ENCODE assay signal across 26 mouse cellular contexts in the genomic region with DNA sequence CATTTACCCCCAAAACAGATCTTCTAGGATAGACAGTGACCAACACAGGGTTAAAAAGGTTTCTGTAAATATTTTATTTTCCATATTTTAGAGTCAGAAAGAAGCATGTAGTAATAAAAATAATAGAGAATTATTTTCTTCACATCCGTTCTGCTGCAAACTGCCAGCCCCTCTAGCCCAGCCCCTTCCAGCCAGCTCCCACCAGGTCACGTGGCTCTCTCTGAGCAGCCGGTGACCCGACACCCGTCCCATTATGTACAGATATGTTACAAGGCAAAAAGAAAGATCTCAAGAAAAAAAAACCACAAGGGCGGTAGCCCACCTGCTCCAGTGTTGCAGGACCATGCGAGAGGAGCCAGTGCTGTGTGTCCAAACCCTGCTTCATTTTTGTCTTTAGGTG. TPM values are rescaled to one million over a fixed set of nuclear protein-coding genes. Genes with fewer than 3 reads are reported as not detected.
A peak's percentile ranks its signal among the peaks of the same experiment; 100 is the strongest.
DNase-seq lines count a peak whose midpoint lies in the region; ATAC-seq and TF ChIP-seq lines count a peak whose summit lies in the region.
"Had no signal": no experiment of that assay in that cellular context is flagged by ENCODE, and none has a peak within 500 bp of the region (broad histone marks: within the 10 kb centered on the region; RNA-seq: fewer than 3 reads in every experiment).

No protein-coding gene starts in this region.

- no peaks in the 10 kb centered on the region for H3K9me3 ChIP-seq in kidney, embryonic 15.5 days (replicated peaks)
- no peaks in the 10 kb centered on the region for H3K9me3 ChIP-seq in lung, embryonic 14.5 days (ENCODE audit: low read depth, low read length)
- no peaks in the 10 kb centered on the region for H3K9me3 ChIP-seq in embryonic facial prominence, embryonic 10.5 days
- H3K9me3 ChIP-seq in limb, embryonic 12.5 days: no peaks in the 10 kb centered on the region
- H3K9me3 ChIP-seq: hindbrain, embryonic 13.5 days; megakaryocyte, embryonic 14.5 days; midbrain, embryonic 15.5 days; neural tube, embryonic 12.5 days had no signal

- no peak for DNase-seq in kidney, adult 11 months
- peak; percentile 53 for DNase-seq in lung, embryonic 14.5 days
- no peak for DNase-seq in lung, adult 2 months
- DNase-seq in embryonic facial prominence, embryonic 10.5 days (ENCODE audit: low spot score): peak; percentile 29
- DNase-seq in gastrocnemius, postnatal 4 days (ENCODE audit: low spot score in 2 of 2): no peak
- DNase-seq: adrenal gland, adult 8-10 months; cerebellum, adult 2 months; cerebellum, postnatal 25 days; forebrain, postnatal 0 days; gastrocnemius, postnatal 14 days; heart, adult 18-20 months; left cerebral cortex, postnatal 4 days; liver, postnatal 0 days; lung, postnatal 36 days; right cerebral cortex, postnatal 4 days; thymus, postnatal 25 days had no signal

- 27% methylated on average over 7 of the region's 7 CpGs for WGBS in kidney, embryonic 15.5 days
- WGBS in lung, embryonic 14.5 days: 36% methylated on average over 7 of the region's 7 CpGs
- WGBS in lung, adult 2 months: 63% methylated on average over 7 of the region's 7 CpGs
- WGBS in embryonic facial prominence, embryonic 10.5 days: 73% methylated on average over 7 of the region's 7 CpGs
- 68% methylated on average over 7 of the region's 7 CpGs for WGBS in limb, embryonic 12.5 days

- no peak overlapping the region for H3K9ac ChIP-seq in kidney, embryonic 15.5 days
- no peak overlapping the region for H3K9ac ChIP-seq in lung, embryonic 14.5 days
- H3K9ac ChIP-seq in limb, embryonic 12.5 days (replicated peaks): no peak overlapping the region
- H3K9ac ChIP-seq: forebrain, postnatal 0 days; hindbrain, embryonic 13.5 days; liver, postnatal 0 days; midbrain, embryonic 15.5 days; neural tube, embryonic 12.5 days had no signal

- TF ChIP-seq POLR2A in lung, adult 2 months (IDR thresholded peaks at IDR 0.05; ENCODE audit: borderline replicate concordance, extremely low read depth, low read depth, low read length): no peak

- peak overlapping the region; percentile 40 for H3K4me2 ChIP-seq in kidney, embryonic 15.5 days
- no peak overlapping the region for H3K4me2 ChIP-seq in lung, embryonic 14.5 days
- H3K4me2 ChIP-seq in limb, embryonic 12.5 days: 0 out of 2 replicates have a peak overlapping the region, but pooled peaks have one; percentile 15
- H3K4me2 ChIP-seq: hindbrain, embryonic 13.5 days; liver, embryonic 11.5 days; midbrain, embryonic 15.5 days; neural tube, embryonic 12.5 days had no signal

- no peaks in the 10 kb centered on the region for H3K27me3 ChIP-seq in kidney, embryonic 15.5 days
- H3K27me3 ChIP-seq in lung, embryonic 14.5 days (ENCODE audit: insufficient read depth, low read length): no peaks in the 10 kb centered on the region
- no peaks in the 10 kb centered on the region for H3K27me3 ChIP-seq in embryonic facial prominence, embryonic 10.5 days (replicated peaks; ENCODE audit: low read depth, poor library complexity, severe bottlenecking)
- no peaks in the 10 kb centered on the region; the same call in 1 of the 2 replicates for H3K27me3 ChIP-seq in limb, embryonic 12.5 days
- H3K27me3 ChIP-seq: hindbrain, embryonic 13.5 days; midbrain, embryonic 15.5 days; neural tube, embryonic 12.5 days had no signal

- no peaks in the 10 kb centered on the region for H3K36me3 ChIP-seq in kidney, embryonic 15.5 days
- H3K36me3 ChIP-seq in lung, embryonic 14.5 days (ENCODE audit: insufficient read depth): no peaks in the 10 kb centered on the region
- no peaks in the 10 kb centered on the region for H3K36me3 ChIP-seq in embryonic facial prominence, embryonic 10.5 days (replicated peaks)
- no peaks in the 10 kb centered on the region for H3K36me3 ChIP-seq in limb, embryonic 12.5 days
- H3K36me3 ChIP-seq: midbrain, embryonic 15.5 days; neural tube, embryonic 12.5 days had no signal

- ATAC-seq in kidney, embryonic 15.5 days (replicated peaks; ENCODE audit: low FRiP score): no peak
- no peak for ATAC-seq in lung, embryonic 14.5 days (ENCODE audit: insufficient read depth)
- no peak; the same call in 1 of the 2 replicates for ATAC-seq in limb, embryonic 12.5 days (ENCODE audit: insufficient number of reproducible peaks, insufficient read depth, low FRiP score, low TSS enrichment, low read depth)
- ATAC-seq: activated CD4-positive, CD25-positive, alpha-beta regulatory T cell, adult 4 months; forebrain, postnatal 0 days; liver, postnatal 0 days; midbrain, embryonic 15.5 days had no signal

- H3K27ac ChIP-seq in kidney, embryonic 15.5 days: no peak overlapping the region
- no peak overlapping the region for H3K27ac ChIP-seq in lung, embryonic 14.5 days (ENCODE audit: low read depth)
- H3K27ac ChIP-seq in embryonic facial prominence, embryonic 10.5 days (replicated peaks): no peak overlapping the region
- no peak overlapping the region for H3K27ac ChIP-seq in limb, embryonic 12.5 days
- H3K27ac ChIP-seq: hindbrain, embryonic 13.5 days; midbrain, embryonic 15.5 days; neural tube, embryonic 12.5 days had no signal

- no peak overlapping the region for H3K4me3 ChIP-seq in kidney, embryonic 15.5 days (replicated peaks)
- no peak overlapping the region for H3K4me3 ChIP-seq in lung, embryonic 14.5 days (ENCODE audit: low read depth, low read length)
- no peak overlapping the region for H3K4me3 ChIP-seq in lung, adult 2 months (replicated peaks; ENCODE audit: extremely low read depth, low read depth, low read length)
- no peak overlapping the region for H3K4me3 ChIP-seq in embryonic facial prominence, embryonic 10.5 days
- H3K4me3 ChIP-seq in limb, embryonic 12.5 days (replicated peaks): no peak overlapping the region
- H3K4me3 ChIP-seq: hindbrain, embryonic 13.5 days; megakaryocyte, embryonic 14.5 days; midbrain, embryonic 15.5 days; neural tube, embryonic 12.5 days had no signal

- no peak for TF ChIP-seq CTCF in lung, embryonic 14.5 days (IDR thresholded peaks at IDR 0.05; ENCODE audit: low read depth)
- no peak for TF ChIP-seq CTCF in lung, adult 2 months (IDR thresholded peaks at IDR 0.05; ENCODE audit: insufficient read depth, low read length)

- peaks cover 35% of the 10 kb centered on the region for H3K4me1 ChIP-seq in kidney, embryonic 15.5 days
- peaks cover 4% of the 10 kb centered on the region; the same call in 1 of the 2 replicates for H3K4me1 ChIP-seq in lung, embryonic 14.5 days (ENCODE audit: insufficient read depth)
- H3K4me1 ChIP-seq in lung, adult 2 months (ENCODE audit: control insufficient read depth, insufficient read depth, low read length): peaks cover 5% of the 10 kb centered on the region
- H3K4me1 ChIP-seq in embryonic facial prominence, embryonic 10.5 days: peaks cover 19% of the 10 kb centered on the region
- H3K4me1 ChIP-seq in limb, embryonic 12.5 days (replicated peaks): no peaks in the 10 kb centered on the region
- H3K4me1 ChIP-seq: hindbrain, embryonic 13.5 days; midbrain, embryonic 15.5 days; neural tube, embryonic 12.5 days had no signal

RNA-seq across cellular contexts. Expression of a gene that starts 29.0 kb away (rescaled TPM):
- 52.2 and 55.3 TPM in 2 replicates for polyA plus RNA-seq in kidney, embryonic 15.5 days (2015; fragmentation: Nextera tagmentation; extraction: Ambion mirVana)
- 43.5 and 47.1 TPM in 2 replicates for polyA plus RNA-seq in lung, embryonic 14.5 days (2014; fragmentation: Nextera tagmentation; extraction: Ambion mirVana)
- polyA plus RNA-seq in lung, adult 2 months (2012; rRNA removed): 245 and 264 TPM in 2 replicates
- polyA plus RNA-seq in embryonic facial prominence, embryonic 10.5 days (2016; fragmentation: Nextera tagmentation; extraction: Ambion mirVana): 7.8 and 8.2 TPM in 2 replicates
- 7.9 and 10.3 TPM in 2 replicates for polyA plus RNA-seq in limb, embryonic 12.5 days (2016; fragmentation: Nextera tagmentation; extraction: Ambion mirVana)
- total RNA-seq in gastrocnemius, postnatal 4 days (2021): 100 to 1,000 TPM; 111 to 121 TPM
- total RNA-seq: CH12.LX had no signal
- polyA plus RNA-seq: activated CD4-positive, CD25-positive, alpha-beta regulatory T cell, adult 4 months had no signal

RNA-seq across cellular contexts. Expression of a gene that starts 30.3 kb away (rescaled TPM):
- polyA plus RNA-seq in kidney, embryonic 15.5 days (2015; fragmentation: Nextera tagmentation; extraction: Ambion mirVana): 0.62 and 1.2 TPM in 2 replicates
- polyA plus RNA-seq in lung, embryonic 14.5 days (2014; fragmentation: Nextera tagmentation; extraction: Ambion mirVana): 0.59 and 0.95 TPM in 2 replicates
- 5.5 and 7.3 TPM in 2 replicates for polyA plus RNA-seq in lung, adult 2 months (2012; rRNA removed)
- polyA plus RNA-seq in embryonic facial prominence, embryonic 10.5 days (2016; fragmentation: Nextera tagmentation; extraction: Ambion mirVana): 0.13 and 0.20 TPM in 2 replicates
- 0.18 and 0.24 TPM in 2 replicates for polyA plus RNA-seq in limb, embryonic 12.5 days (2016; fragmentation: Nextera tagmentation; extraction: Ambion mirVana)
- 1 to 10 TPM; 3.0 to 5.5 TPM for total RNA-seq in gastrocnemius, postnatal 4 days (2021)
- total RNA-seq: CH12.LX had no signal
- polyA plus RNA-seq: activated CD4-positive, CD25-positive, alpha-beta regulatory T cell, adult 4 months; forebrain, embryonic 11.5 days; liver, embryonic 11.5 days; liver, postnatal 0 days had no signal

Comparison
In these comparisons a context has a peak if more than half of its experiments do, and no peak if none do; other contexts are left out.
1. DNase-seq: peak in lung, embryonic 14.5 days (single experiment) and embryonic facial prominence, embryonic 10.5 days (single experiment); none in kidney, adult 11 months (single experiment), lung, adult 2 months (single experiment) and gastrocnemius, postnatal 4 days (0 of 2).